Mouse (Mus musculus) heart, embryonic 11.5 days (tissue): ENCODE measurements around the gene Tma7. TPM values are rescaled to one million over a fixed set of nuclear protein-coding genes. Genes with fewer than 3 reads are reported as not detected.

ENCODE experiments used
- ATAC-seq: fragments of 200-750 bp; cut with Nextera tagmentation; replicated peaks from 2 replicates; pipeline ENCODE4 v1.8.0; 2017; ENCODE audit warnings: moderate library complexity; ENCODE audit not compliant: insufficient number of reproducible peaks, low FRiP score, low TSS enrichment
- H3K27ac ChIP-seq: fragments of 300-500 bp; sonication (generic); 2 replicates; pipeline ENCODE4 v1.5.1; 2014; ENCODE audit warnings: mild to moderate bottlenecking, low read depth, low read length
- H3K27me3 ChIP-seq: fragments of 300-500 bp; sonication (generic); 2 replicates; pipeline ENCODE4 v1.6.1; 2014; ENCODE audit warnings: mild to moderate bottlenecking, low read length, mixed read lengths; ENCODE audit not compliant: control insufficient read depth, insufficient read depth
- H3K36me3 ChIP-seq: fragments of 300-500 bp; sonication (generic); 2 replicates; pipeline ENCODE4 v1.6.1; 2014; ENCODE audit warnings: mild to moderate bottlenecking, low read length, moderate library complexity, mixed read lengths; ENCODE audit not compliant: control insufficient read depth, insufficient read depth
- H3K4me1 ChIP-seq: fragments of 300-500 bp; sonication (generic); 2 replicates; pipeline ENCODE4 v1.6.1; 2014; ENCODE audit warnings: low read length; ENCODE audit not compliant: control insufficient read depth, insufficient read depth
- H3K4me2 ChIP-seq: fragments of 300-500 bp; sonication (generic); 2 replicates; pipeline ENCODE4 v1.6.1; 2014; ENCODE audit warnings: mild to moderate bottlenecking, moderate library complexity
- H3K4me3 ChIP-seq: fragments of 300-500 bp; sonication (generic); 2 replicates; pipeline ENCODE4 v1.5.1; 2014; ENCODE audit warnings: low read depth, low read length
- H3K9ac ChIP-seq: fragments of 300-500 bp; sonication (generic); 2 replicates; pipeline ENCODE4 v1.6.1; 2014; ENCODE audit warnings: mild to moderate bottlenecking, low read depth, low read length, moderate library complexity
- H3K9me3 ChIP-seq: fragments of 300-500 bp; sonication (generic); replicated peaks from 2 replicates; pipeline ENCODE4 v1.6.1; 2016; ENCODE audit warnings: low read length; ENCODE audit not compliant: control insufficient read depth
- WGBS: fragments of 180-500 bp; shearing (Covaris S2); extraction: QIAGEN DNeasy Blood & Tissue Kit; methylation state at CpG from one replicate; pipeline ENCODE4 v1.1.7; 2014; ENCODE audit not compliant: insufficient replicate concordance; 5-methylcytosine and 5-hydroxymethylcytosine counted together
- polyA plus RNA-seq: library from polyadenylated mRNA; unstranded; fragments of >200 nt; fragmentation: Nextera tagmentation; extraction: Ambion mirVana; gene quantifications from 2 replicates; pipeline ENCODE4 v1.2.1, GENCODE M21; 2014

Tma7 gene
- polyA plus RNA-seq, 1 experiment from 2014 or later, result 790 TPM

DNA sequence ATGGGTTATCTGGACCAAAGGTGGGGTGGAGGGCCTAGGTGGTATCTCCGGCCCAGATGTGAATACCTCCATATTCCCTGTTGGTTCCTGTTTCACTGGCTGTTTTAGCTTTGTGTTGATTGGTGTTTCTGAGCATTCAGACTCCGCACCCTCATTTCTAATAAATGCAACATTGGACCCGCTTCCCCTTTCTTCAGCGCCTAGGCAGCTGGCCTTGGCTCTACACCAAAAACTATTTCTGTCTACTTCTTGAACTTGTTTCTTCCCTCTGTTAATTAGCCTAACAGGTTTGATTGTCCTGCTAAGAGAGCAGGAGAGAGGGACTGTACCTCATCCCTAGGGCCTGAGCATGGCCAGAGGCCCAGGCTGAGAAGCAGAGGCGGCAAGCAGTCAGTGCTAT, 24.8 kb downstream of the Tma7 start:
- H3K9ac ChIP-seq, result no peak overlapping the region
- H3K9me3 ChIP-seq, result no peaks in the 10 kb centered on the region
- no peak overlapping the region for H3K4me2 ChIP-seq
- H3K36me3 ChIP-seq, result peaks cover 18% of the 10 kb centered on the region
- H3K27ac ChIP-seq, result no peak overlapping the region
- 86% methylated on average over 5 of the region's 5 CpGs for WGBS
- H3K4me3 ChIP-seq, result no peak overlapping the region
- peaks cover 21% of the 10 kb centered on the region for H3K4me1 ChIP-seq
- no peak for ATAC-seq
- H3K27me3 ChIP-seq, result no peaks in the 10 kb centered on the region

DNA sequence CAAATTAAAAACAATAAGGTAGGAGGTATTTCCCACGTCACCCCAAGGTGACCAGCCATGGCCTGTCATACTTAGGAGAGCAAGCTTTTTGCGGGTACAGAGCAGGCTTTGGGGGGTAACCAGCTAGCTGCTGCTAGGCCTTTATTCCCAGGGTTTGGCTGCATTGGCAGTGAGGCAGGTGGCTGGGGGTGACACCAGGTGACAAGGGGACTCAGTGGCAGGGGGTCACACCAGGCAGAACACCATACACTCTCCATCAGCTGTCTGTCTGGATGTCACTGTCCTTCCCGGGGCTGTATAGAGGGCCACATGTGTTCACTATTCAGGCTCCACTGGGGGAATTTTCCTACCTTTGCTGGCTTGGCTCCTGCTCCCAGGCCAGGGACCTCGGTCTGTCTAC, 25.5 kb downstream of the Tma7 start:
- 83% methylated on average over 4 of the region's 4 CpGs for WGBS
- ATAC-seq, result no peak
- Histone ChIP-seq H3K4me2 (no peak overlapping the region), H3K27ac (no peak overlapping the region), H3K9ac (no peak overlapping the region), H3K27me3 (no peaks in the 10 kb centered on the region), H3K4me3 (no peak overlapping the region), H3K36me3 (peaks cover 18% of the 10 kb centered on the region), H3K9me3 (no peaks in the 10 kb centered on the region), H3K4me1 (peaks cover 21% of the 10 kb centered on the region)

GRCm38 (mm10) chr9:109056081-109056690, 26.2 kb downstream of the Tma7 start:
- no peak overlapping the region for H3K9ac ChIP-seq
- no peak overlapping the region for H3K27ac ChIP-seq
- ATAC-seq, result no peak
- whole genome bisulfite sequencing, result 92% methylated on average over 17 of the region's 17 CpGs
- no peak overlapping the region for H3K4me2 ChIP-seq
- no peaks in the 10 kb centered on the region for H3K9me3 ChIP-seq
- no peak overlapping the region for H3K4me3 ChIP-seq
- H3K27me3 ChIP-seq, result no peaks in the 10 kb centered on the region
- H3K36me3 ChIP-seq, result peaks cover 18% of the 10 kb centered on the region
- H3K4me1 ChIP-seq, result peaks cover 21% of the 10 kb centered on the region

- no peaks in the 10 kb centered on the region for H3K27me3 ChIP-seq
- H3K4me3 ChIP-seq, result peak overlapping the region; percentile 32
- H3K9me3 ChIP-seq, result no peaks in the 10 kb centered on the region
- peak overlapping the region; percentile 16; the same call in 1 of the 2 replicates for H3K9ac ChIP-seq
- H3K36me3 ChIP-seq, result peaks cover 18% of the 10 kb centered on the region
- peak overlapping the region; percentile 70 for H3K27ac ChIP-seq
- no peak for ATAC-seq
- WGBS, result 88% methylated on average over 12 of the region's 12 CpGs
- H3K4me1 ChIP-seq, result peaks cover 21% of the 10 kb centered on the region
- H3K4me2 ChIP-seq, result peak overlapping the region; percentile 60
Observed at GRCm38 (mm10) chr9:109055271-109056030, 26.9 kb downstream of the Tma7 start.

GRCm38 (mm10) chr9:109054712-109055111, 27.7 kb downstream of the Tma7 start:
- Histone ChIP-seq H3K4me1 (peaks cover 19% of the 10 kb centered on the region), H3K9me3 (no peaks in the 10 kb centered on the region), H3K27ac (peak overlapping the region; percentile 70), H3K27me3 (no peaks in the 10 kb centered on the region), H3K4me3 (peak overlapping the region; percentile 32), H3K4me2 (peak overlapping the region; percentile 60), H3K36me3 (peaks cover 18% of the 10 kb centered on the region), H3K9ac (peak overlapping the region; percentile 16)
- WGBS, result 8% methylated on average over 7 of the region's 7 CpGs
- peak; percentile 68; the same call in 1 of the 2 replicates for ATAC-seq

DNA sequence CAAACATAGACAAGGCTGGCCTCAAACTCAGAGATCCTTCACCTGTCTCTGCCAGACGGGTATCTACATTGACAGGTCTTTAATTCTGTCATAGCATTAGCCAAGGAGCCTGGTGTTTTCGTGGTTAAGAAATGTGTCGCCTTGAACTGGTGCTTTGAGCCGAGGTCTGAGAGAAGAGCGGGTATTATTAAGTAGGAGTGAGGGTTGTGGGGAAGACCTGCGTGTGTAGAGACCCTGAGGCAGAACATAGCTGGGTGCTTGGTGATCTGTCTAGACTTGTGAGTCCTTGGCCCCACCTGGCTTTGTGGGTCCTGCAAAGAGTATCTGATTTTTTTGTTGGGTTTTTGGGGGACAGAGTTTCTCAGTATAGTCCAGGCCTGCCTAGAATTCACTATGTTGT, 28.5 kb downstream of the Tma7 start:
- no peak overlapping the region for H3K4me3 ChIP-seq
- no peak overlapping the region for H3K4me2 ChIP-seq
- peaks cover 18% of the 10 kb centered on the region for H3K36me3 ChIP-seq
- no peaks in the 10 kb centered on the region for H3K9me3 ChIP-seq
- H3K9ac ChIP-seq, result no peak overlapping the region
- peaks cover 12% of the 10 kb centered on the region for H3K4me1 ChIP-seq
- ATAC-seq, result no peak
- no peaks in the 10 kb centered on the region for H3K27me3 ChIP-seq
- 77% methylated on average over 6 of the region's 6 CpGs for WGBS
- H3K27ac ChIP-seq, result peak overlapping the region; percentile 70; the same call in 1 of the 2 replicates

GRCm38 (mm10) chr9:109053366-109053765, 29.0 kb downstream of the Tma7 start:
- no peaks in the 10 kb centered on the region for H3K9me3 ChIP-seq
- H3K27me3 ChIP-seq, result no peaks in the 10 kb centered on the region
- no peak overlapping the region for H3K4me3 ChIP-seq
- peaks cover 8% of the 10 kb centered on the region for H3K4me1 ChIP-seq
- no peak overlapping the region for H3K4me2 ChIP-seq
- no peak overlapping the region for H3K27ac ChIP-seq
- peaks cover 18% of the 10 kb centered on the region for H3K36me3 ChIP-seq
- no peak overlapping the region for H3K9ac ChIP-seq
- ATAC-seq, result no peak
- WGBS, result 76% methylated on average over 3 of the region's 3 CpGs

- Histone ChIP-seq H3K4me3 (no peak overlapping the region), H3K9ac (no peak overlapping the region), H3K27ac (no peak overlapping the region), H3K9me3 (no peaks in the 10 kb centered on the region), H3K36me3 (peaks cover 14% of the 10 kb centered on the region), H3K4me1 (peaks cover 8% of the 10 kb centered on the region), H3K27me3 (no peaks in the 10 kb centered on the region), H3K4me2 (no peak overlapping the region)
- no peak for ATAC-seq
- 90% methylated on average over 9 of the region's 9 CpGs for WGBS
Observed at GRCm38 (mm10) chr9:109052490-109053260, 29.7 kb downstream of the Tma7 start.
